Comparison of ENCODE assay signal across 30 mouse cellular contexts in genomic region chr5:134567445-134567844, GRCm38 (mm10). TPM values are rescaled to one million over a fixed set of nuclear protein-coding genes. Genes with fewer than 3 reads are reported as not detected.
DNase-seq lines count a peak whose midpoint lies in the region; ATAC-seq and TF ChIP-seq lines count a peak whose summit lies in the region.
"Had no signal": no experiment of that assay in that cellular context is flagged by ENCODE, and none has a peak within 500 bp of the region (broad histone marks: within the 10 kb centered on the region; RNA-seq: fewer than 3 reads in every experiment).

No protein-coding gene starts in this region.

- TF ChIP-seq EP300 in ES-Bruce4 (IDR thresholded peaks at IDR 0.05; ENCODE audit: insufficient read depth, low read depth, low read length), result no peak

- WGBS in midbrain, embryonic 11.5 days, result 86% methylated on average over 4 of the region's 4 CpGs
- WGBS in midbrain, embryonic 14.5 days, result 84% methylated on average over 4 of the region's 4 CpGs

- no peak overlapping the region for H3K4me3 ChIP-seq in midbrain, embryonic 11.5 days (ENCODE audit: low read depth, low read length)
- H3K4me3 ChIP-seq in midbrain, embryonic 14.5 days (replicated peaks; ENCODE audit: low read depth, low read length), result no peak overlapping the region
- H3K4me3 ChIP-seq in ES-Bruce4 (ENCODE audit: low read depth, low read length), result no peak overlapping the region
- H3K4me3 ChIP-seq: embryonic facial prominence, embryonic 13.5 days; embryonic facial prominence, embryonic 15.5 days; erythroblast, embryonic 14.5 days; forebrain, embryonic 10.5 days; forebrain, embryonic 12.5 days had no signal

- ATAC-seq in midbrain, embryonic 11.5 days (ENCODE audit: low FRiP score), result no peak
- ATAC-seq in midbrain, embryonic 14.5 days (ENCODE audit: low FRiP score, low TSS enrichment), result no peak
- peak; percentile 63 for ATAC-seq in megakaryocyte, adult 5-6 weeks (ENCODE audit: poor library complexity, severe bottlenecking)
- ATAC-seq: activated CD4-positive, CD25-positive, alpha-beta regulatory T cell, adult 4 months; forebrain, embryonic 14.5 days; forebrain, embryonic 16.5 days; Patski had no signal

- intact Hi-C loops in gastrocnemius, postnatal 14 days (cut with DNase I; ENCODE audit: low total_unique reads), result no loop called here

- peaks cover 4% of the 10 kb centered on the region; the same call in 1 of the 2 replicates for H3K4me1 ChIP-seq in midbrain, embryonic 11.5 days (ENCODE audit: control insufficient read depth, insufficient read depth, low read length)
- H3K4me1 ChIP-seq in midbrain, embryonic 14.5 days (ENCODE audit: control insufficient read depth, insufficient read depth, low read length), result peaks cover 5% of the 10 kb centered on the region
- peaks cover 8% of the 10 kb centered on the region for H3K4me1 ChIP-seq in ES-Bruce4 (ENCODE audit: control insufficient read depth, insufficient read depth, low read length)

- H3K36me3 ChIP-seq in midbrain, embryonic 11.5 days (ENCODE audit: control insufficient read depth, insufficient read depth, low read length), result no peaks in the 10 kb centered on the region
- no peaks in the 10 kb centered on the region for H3K36me3 ChIP-seq in midbrain, embryonic 14.5 days (ENCODE audit: control insufficient read depth, insufficient read depth, low read length)
- H3K36me3 ChIP-seq in ES-Bruce4 (ENCODE audit: control insufficient read depth, insufficient read depth, low read length, poor library complexity, severe bottlenecking), result no peaks in the 10 kb centered on the region
- H3K36me3 ChIP-seq: embryonic facial prominence, embryonic 13.5 days; embryonic facial prominence, embryonic 15.5 days; forebrain, embryonic 10.5 days; forebrain, embryonic 12.5 days had no signal

- no peak for TF ChIP-seq CTCF in ES-Bruce4 (IDR thresholded peaks at IDR 0.05; ENCODE audit: low read depth, low read length)

- H3K9ac ChIP-seq in midbrain, embryonic 11.5 days (ENCODE audit: low read length), result no peak overlapping the region
- H3K9ac ChIP-seq in midbrain, embryonic 14.5 days (replicated peaks; ENCODE audit: low read length), result no peak overlapping the region
- peak overlapping the region; percentile 22 for H3K9ac ChIP-seq in ES-Bruce4 (ENCODE audit: low read depth, poor library complexity, severe bottlenecking)
- H3K9ac ChIP-seq: embryonic facial prominence, embryonic 13.5 days; embryonic facial prominence, embryonic 15.5 days; forebrain, embryonic 12.5 days had no signal

- no peaks in the 10 kb centered on the region; the same call in 1 of the 2 replicates for H3K9me3 ChIP-seq in midbrain, embryonic 11.5 days (ENCODE audit: control insufficient read depth, low read length)
- H3K9me3 ChIP-seq in midbrain, embryonic 14.5 days (ENCODE audit: control insufficient read depth, low read length), result no peaks in the 10 kb centered on the region
- no peaks in the 10 kb centered on the region for H3K9me3 ChIP-seq in ES-Bruce4 (replicated peaks; ENCODE audit: control insufficient read depth, insufficient read depth, low read length, poor library complexity, severe bottlenecking)
- H3K9me3 ChIP-seq: embryonic facial prominence, embryonic 13.5 days; embryonic facial prominence, embryonic 15.5 days; forebrain, embryonic 12.5 days had no signal

- peak; percentile 69 for DNase-seq in midbrain, embryonic 11.5 days (ENCODE audit: low spot score, missing footprints)
- no peak for DNase-seq in midbrain, embryonic 14.5 days
- DNase-seq in gastrocnemius, postnatal 14 days, result no peak
- no peak for DNase-seq in right cerebral cortex, postnatal 10 days (ENCODE audit: low spot score in 2 of 2)
- DNase-seq in Muller cell, postnatal 12 days (ENCODE audit: inconsistent ontology term), result no peak
- DNase-seq: adrenal gland, adult 8-10 months; adrenal gland, postnatal 14 days; adrenal gland, postnatal 36 days; cerebellum, adult 11 months; cerebellum, adult 18-20 months; cerebellum, adult 8-10 months; cerebellum, adult 9-11 months; cerebellum, postnatal 14 days; cerebellum, postnatal 36 days; embryo, embryonic 11 days had no signal

- no peak for TF ChIP-seq POLR2A in ES-Bruce4 (IDR thresholded peaks at IDR 0.05; ENCODE audit: insufficient read depth, low read length)

- H3K4me2 ChIP-seq in midbrain, embryonic 11.5 days, result no peak overlapping the region
- H3K4me2 ChIP-seq in midbrain, embryonic 14.5 days (ENCODE audit: low read length), result no peak overlapping the region
- H3K4me2 ChIP-seq: embryonic facial prominence, embryonic 13.5 days; embryonic facial prominence, embryonic 15.5 days; forebrain, embryonic 12.5 days had no signal

- H3K27ac ChIP-seq in midbrain, embryonic 11.5 days (ENCODE audit: low read depth, low read length), result no peak overlapping the region
- no peak overlapping the region for H3K27ac ChIP-seq in midbrain, embryonic 14.5 days (replicated peaks; ENCODE audit: low read depth, low read length)
- peak overlapping the region; percentile 65 for H3K27ac ChIP-seq in ES-Bruce4 (ENCODE audit: insufficient read depth, low read length)
- H3K27ac ChIP-seq: forebrain, embryonic 10.5 days; forebrain, embryonic 12.5 days had no signal

- no peaks in the 10 kb centered on the region for H3K27me3 ChIP-seq in midbrain, embryonic 11.5 days (ENCODE audit: control insufficient read depth, insufficient read depth, low read length)
- no peaks in the 10 kb centered on the region for H3K27me3 ChIP-seq in midbrain, embryonic 14.5 days (ENCODE audit: control insufficient read depth, insufficient read depth, low read length)
- H3K27me3 ChIP-seq in ES-Bruce4 (ENCODE audit: control insufficient read depth, insufficient read depth, low read length, poor library complexity, severe bottlenecking), result no peaks in the 10 kb centered on the region
- H3K27me3 ChIP-seq: embryonic facial prominence, embryonic 13.5 days; embryonic facial prominence, embryonic 15.5 days; Patski had no signal

RNA-seq across cellular contexts. Expression of gene Syna, which starts 7.5 kb away (rescaled TPM):
- 0.30 TPM in 1 of 2 replicates, not detected in the other for polyA plus RNA-seq in midbrain, embryonic 11.5 days (2014; fragmentation: Nextera tagmentation; extraction: Ambion mirVana)
- 0.11 and 0.24 TPM in 2 replicates for polyA plus RNA-seq in midbrain, embryonic 14.5 days (2014; fragmentation: Nextera tagmentation; extraction: Ambion mirVana)
- 0.33 and 0.69 TPM in 2 replicates for polyA plus RNA-seq in ES-Bruce4 (2011; ENCODE audit: insufficient read depth, insufficient read length, low read depth, missing spikeins)
- total RNA-seq in megakaryocyte, adult 5-6 weeks (2015), result not detected in 2 replicates
- not detected in 2 replicates for total RNA-seq in megakaryocyte, adult 5-6 weeks (2017)
- total RNA-seq in gastrocnemius, postnatal 14 days (2021), result under 1 TPM in 1 of 2 experiments, not detected in 1; 0.29 TPM
- total RNA-seq: adrenal gland, adult 18-20 months; adrenal gland, adult 8-10 months; adrenal gland, postnatal 14 days; adrenal gland, postnatal 36 days; common myeloid progenitor, adult 5-6 weeks; MEL had no signal
- polyA plus RNA-seq: embryonic facial prominence, embryonic 11.5 days; erythroblast, embryonic 14.5 days; forebrain, embryonic 10.5 days had no signal

RNA-seq across cellular contexts. Expression of gene Rfc2, which starts 13.7 kb away (rescaled TPM):
- polyA plus RNA-seq in midbrain, embryonic 11.5 days (2014; fragmentation: Nextera tagmentation; extraction: Ambion mirVana), result 321 and 338 TPM in 2 replicates
- 165 and 191 TPM in 2 replicates for polyA plus RNA-seq in midbrain, embryonic 14.5 days (2014; fragmentation: Nextera tagmentation; extraction: Ambion mirVana)
- polyA plus RNA-seq in ES-Bruce4 (2011; ENCODE audit: insufficient read depth, insufficient read length, low read depth, missing spikeins), result 121 and 122 TPM in 2 replicates
- 161 and 172 TPM in 2 replicates for total RNA-seq in megakaryocyte, adult 5-6 weeks (2015)
- 110 and 115 TPM in 2 replicates for total RNA-seq in megakaryocyte, adult 5-6 weeks (2017)
- 10 to 100 TPM; 12.4 to 14.1 TPM for total RNA-seq in gastrocnemius, postnatal 14 days (2021)

RNA-seq across cellular contexts. Expression of gene Clip2, which starts 15.2 kb away (rescaled TPM):
- 5.6 and 5.8 TPM in 2 replicates for polyA plus RNA-seq in midbrain, embryonic 11.5 days (2014; fragmentation: Nextera tagmentation; extraction: Ambion mirVana)
- 18.2 and 19.3 TPM in 2 replicates for polyA plus RNA-seq in midbrain, embryonic 14.5 days (2014; fragmentation: Nextera tagmentation; extraction: Ambion mirVana)
- polyA plus RNA-seq in ES-Bruce4 (2011; ENCODE audit: insufficient read depth, insufficient read length, low read depth, missing spikeins), result 5.4 and 5.6 TPM in 2 replicates
- total RNA-seq in megakaryocyte, adult 5-6 weeks (2015), result 1.8 and 1.9 TPM in 2 replicates
- total RNA-seq in megakaryocyte, adult 5-6 weeks (2017), result 3.7 and 6.7 TPM in 2 replicates
- 1 to 10 TPM; 6.4 to 8.4 TPM for total RNA-seq in gastrocnemius, postnatal 14 days (2021)

RNA-seq across cellular contexts. Expression of gene Lat2, which starts 47.4 kb away (rescaled TPM):
- 1.5 and 1.6 TPM in 2 replicates for polyA plus RNA-seq in midbrain, embryonic 11.5 days (2014; fragmentation: Nextera tagmentation; extraction: Ambion mirVana)
- polyA plus RNA-seq in midbrain, embryonic 14.5 days (2014; fragmentation: Nextera tagmentation; extraction: Ambion mirVana), result 1.5 and 2.7 TPM in 2 replicates
- 2.2 and 2.6 TPM in 2 replicates for polyA plus RNA-seq in ES-Bruce4 (2011; ENCODE audit: insufficient read depth, insufficient read length, low read depth, missing spikeins)
- 87.7 and 91.1 TPM in 2 replicates for total RNA-seq in megakaryocyte, adult 5-6 weeks (2015)
- 109 and 115 TPM in 2 replicates for total RNA-seq in megakaryocyte, adult 5-6 weeks (2017)
- 1 to 10 TPM; 1.3 to 1.5 TPM for total RNA-seq in gastrocnemius, postnatal 14 days (2021)
